Mouse (Mus musculus) retina, postnatal 1 day (tissue): ENCODE measurements around the gene Tcap.

ENCODE experiments used
- DNase-seq: peaks from one replicate; pipeline ENCODE4 v3.0.0-alpha.2; 2012

Gene Tcap

GRCm38 (mm10) chr11:98355732-98356299 lies 27.8 kb upstream of the Tcap start:
- DNase-seq: peak; percentile 90

- DNase-seq: no peak
These were observed 26.8 kb upstream of the Tcap start for GRCm38 (mm10) chr11:98356625-98357394.

DNA sequence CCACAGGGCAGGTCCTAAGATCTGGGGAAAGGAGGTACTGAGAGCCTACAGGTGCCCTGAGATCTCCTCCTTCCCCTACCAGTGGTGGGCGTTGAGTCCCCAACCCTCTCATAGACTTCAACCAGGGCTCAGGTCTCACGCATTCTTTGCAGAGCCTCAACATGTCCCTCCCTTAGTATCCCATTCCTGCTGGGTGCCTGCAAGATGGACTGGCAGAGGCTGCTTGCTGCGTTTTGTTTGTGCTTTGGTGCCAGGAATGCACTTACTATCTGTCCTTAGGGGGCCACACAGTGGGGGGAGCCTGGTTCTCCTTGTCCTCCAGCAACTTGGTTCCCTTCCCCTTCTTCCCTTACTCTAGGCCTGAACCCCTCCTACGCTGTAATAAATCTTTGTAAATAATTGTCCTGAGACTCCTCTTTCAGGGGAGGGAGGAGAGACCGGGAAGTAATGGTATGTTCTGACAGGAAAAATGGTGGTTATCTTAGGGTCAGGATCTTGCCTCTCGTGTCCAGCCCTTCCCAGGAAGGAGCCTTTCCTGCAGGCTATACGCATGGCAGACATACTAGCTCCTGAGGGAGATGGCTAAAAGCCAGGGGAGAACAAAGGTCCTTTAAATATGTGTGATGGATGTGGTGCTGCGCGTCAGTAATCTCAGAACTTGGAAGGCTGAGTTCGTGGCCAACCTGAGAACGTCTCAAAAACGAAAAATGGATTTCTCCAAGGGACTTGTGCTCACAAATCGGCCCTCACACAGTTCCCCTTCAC lies 26.0 kb upstream of the Tcap start:
- DNase-seq: no peak

- DNase-seq: peak; percentile 95
These were observed 25.2 kb upstream of the Tcap start, which contains the start of gene Stard3 for GRCm38 (mm10) chr11:98358161-98359083. Gene Stard3, plus strand, starts transcription at chr11:98358368.

GRCm38 (mm10) chr11:98360866-98361521 lies 22.6 kb upstream of the Tcap start:
- no peak for DNase-seq

DNA sequence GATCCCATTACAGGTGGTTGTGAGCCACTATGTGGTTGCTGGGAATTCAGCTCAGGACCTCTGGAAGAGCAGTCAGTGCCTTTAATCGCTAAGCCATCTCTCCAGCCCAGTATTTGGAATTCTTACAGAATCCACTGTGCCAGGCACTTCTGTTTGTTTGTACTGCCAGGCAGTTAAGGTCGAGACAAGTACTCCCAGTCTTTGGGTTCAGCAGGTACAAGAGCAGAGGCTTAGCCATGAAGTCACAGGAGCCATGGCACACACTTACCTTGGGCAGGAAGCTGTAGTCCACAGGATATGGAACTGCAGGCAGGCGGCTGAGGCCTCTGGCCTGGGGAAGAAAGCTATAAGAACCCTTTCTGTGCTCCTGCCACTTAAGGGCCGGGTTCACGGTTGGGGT lies 19.8 kb upstream of the Tcap start:
- no peak for DNase-seq

DNA sequence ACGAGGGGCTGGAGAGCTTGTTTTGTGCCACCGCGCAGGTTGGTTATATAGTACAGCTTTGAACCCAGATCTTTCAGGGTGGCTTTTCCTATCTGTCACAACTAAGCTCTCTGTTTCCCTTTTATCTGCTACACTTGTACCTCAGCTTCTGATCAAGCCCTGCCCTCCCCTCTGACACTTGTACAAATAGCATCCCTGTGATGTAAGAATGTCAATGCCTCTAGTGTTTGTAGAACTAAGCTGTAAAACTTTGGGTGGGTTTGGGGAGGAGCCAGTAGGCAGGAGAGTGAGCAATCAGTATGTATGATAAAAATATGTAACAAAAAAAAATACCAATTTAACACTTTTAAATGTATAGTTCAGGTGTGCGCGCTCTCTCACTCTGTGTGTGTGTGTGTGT lies 19.2 kb upstream of the Tcap start:
- DNase-seq: no peak

DNA sequence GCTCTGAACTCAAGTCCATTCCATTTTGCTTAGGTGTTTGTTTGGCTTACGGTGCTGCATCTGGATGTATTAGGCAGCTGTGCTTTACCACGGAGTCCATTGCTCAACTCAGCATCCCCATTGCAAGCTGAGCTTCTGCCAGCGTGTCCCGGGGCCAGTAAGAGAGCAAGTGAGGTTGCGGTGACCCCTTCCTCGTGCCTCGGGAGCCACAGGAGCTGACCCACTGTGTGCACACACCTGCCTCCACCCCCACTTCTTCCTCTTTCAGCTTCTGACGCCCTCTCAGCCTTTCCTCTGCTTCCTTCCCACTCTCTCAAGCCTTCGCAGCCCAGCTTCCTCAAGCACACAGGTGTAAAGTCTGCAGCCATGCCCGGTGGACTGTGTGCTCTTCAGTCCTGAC lies 17.3 kb upstream of the Tcap start:
- no peak for DNase-seq

- DNase-seq: no peak
These were observed 16.3 kb upstream of the Tcap start for GRCm38 (mm10) chr11:98367171-98367862.

- DNase-seq: no peak
These were observed 15.8 kb upstream of the Tcap start for GRCm38 (mm10) chr11:98367863-98368186.

GRCm38 (mm10) chr11:98369337-98369736 lies 14.3 kb upstream of the Tcap start:
- DNase-seq: no peak

- no peak for DNase-seq
These were observed 13.0 kb upstream of the Tcap start for GRCm38 (mm10) chr11:98370588-98370987.

GRCm38 (mm10) chr11:98371556-98372240 lies 11.9 kb upstream of the Tcap start:
- DNase-seq: peak; percentile 86

GRCm38 (mm10) chr11:98372406-98372805 lies 11.2 kb upstream of the Tcap start:
- peak; percentile 82 for DNase-seq

- DNase-seq: no peak
These were observed 10.4 kb upstream of the Tcap start for GRCm38 (mm10) chr11:98373244-98373643.

DNA sequence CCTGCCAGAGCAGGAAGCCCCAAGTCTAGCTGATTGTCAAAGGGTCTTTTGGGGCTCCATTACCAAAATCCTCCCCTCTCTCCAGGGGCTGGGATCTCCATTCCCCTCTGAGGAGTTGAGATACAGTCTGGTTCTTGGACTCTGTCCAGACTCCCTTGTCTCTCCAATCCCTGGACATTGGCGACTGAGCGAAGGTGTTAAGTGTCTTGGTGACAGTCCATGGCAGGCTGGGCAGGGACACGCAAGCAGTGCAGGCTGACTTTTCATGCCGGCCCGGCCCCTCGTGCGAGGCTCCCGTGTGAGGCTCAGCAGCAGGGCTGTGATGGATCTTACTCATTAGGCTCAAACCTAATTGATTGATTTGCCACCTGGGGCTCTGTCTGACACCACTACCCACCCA lies 9.3 kb upstream of the Tcap start:
- DNase-seq: no peak

- no peak for DNase-seq
These were observed 6.9 kb upstream of the Tcap start for GRCm38 (mm10) chr11:98376756-98377155.

DNA sequence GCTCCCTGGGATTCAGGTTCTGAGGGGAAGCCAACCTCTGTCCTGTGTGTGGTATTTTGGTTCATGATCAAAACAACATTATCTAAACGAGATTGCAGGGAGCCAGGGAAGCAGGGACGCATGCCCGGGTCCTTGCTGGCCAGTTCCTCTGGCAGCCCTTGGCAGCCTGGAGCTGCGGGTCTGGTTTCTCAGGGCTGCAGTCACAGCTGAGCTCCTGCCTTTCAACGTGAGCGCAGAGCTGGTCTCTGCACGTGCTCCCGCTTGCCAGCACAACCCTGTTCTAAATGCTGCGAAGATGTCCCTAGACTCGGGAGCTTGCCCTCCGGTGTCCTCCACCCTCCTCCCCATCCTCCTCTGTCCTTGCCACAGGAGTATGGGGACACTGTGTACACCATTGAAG lies 5.8 kb upstream of the Tcap start:
- DNase-seq: no peak

DNA sequence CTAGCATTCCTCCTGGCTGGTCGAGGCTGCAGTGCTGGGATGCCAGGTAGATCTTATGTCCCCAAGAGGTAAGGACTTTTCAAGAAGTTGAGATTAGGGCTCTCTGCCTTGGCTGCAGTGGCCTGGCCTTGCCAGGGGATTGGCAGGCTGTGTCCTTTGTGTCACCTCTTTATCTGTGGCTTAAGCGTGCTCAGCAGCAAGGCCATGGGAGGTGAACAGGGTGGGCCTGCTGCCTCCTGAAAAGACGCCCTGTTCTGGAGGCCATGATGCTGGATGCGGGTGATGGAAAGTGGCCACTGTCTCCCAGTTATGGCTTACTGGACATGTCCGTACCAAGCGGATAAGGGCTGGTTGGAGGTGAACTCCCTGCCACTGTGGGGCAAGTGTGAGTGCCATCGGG lies 4.2 kb upstream of the Tcap start:
- no peak for DNase-seq

DNA sequence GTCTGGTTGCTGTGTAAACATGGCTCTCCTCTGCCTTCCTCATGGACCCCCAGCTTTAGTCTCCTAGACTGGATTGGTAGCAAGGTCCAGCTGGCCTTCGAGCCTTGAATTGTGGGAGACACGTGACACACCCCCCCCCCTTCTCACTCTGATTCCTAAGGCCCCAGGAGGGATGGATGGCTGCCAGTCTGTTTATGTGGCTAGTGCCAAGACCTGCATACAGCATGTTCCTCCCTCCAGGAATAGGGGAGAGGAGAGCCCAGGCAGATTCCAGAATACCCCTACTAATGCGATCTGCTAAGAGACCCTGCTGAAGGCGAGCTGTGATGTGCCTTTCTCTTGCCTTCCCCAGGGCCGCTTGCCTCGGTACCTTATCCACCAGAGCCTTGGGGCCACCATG lies 3.5 kb upstream of the Tcap start:
- DNase-seq: no peak

- DNase-seq: no peak
These were observed 2.0 kb upstream of the Tcap start for GRCm38 (mm10) chr11:98381651-98382050.
